Mouse (Mus musculus): ENCODE results near the gene Sbf1. TPM values are rescaled to one million over a fixed set of nuclear protein-coding genes. Genes with fewer than 3 reads are reported as not detected.

The Sbf1 gene
- polyA plus RNA-seq, 1 experiment from 2014 or later = 61.8 TPM

GRCm38 (mm10) chr15:89334271-89334670 lies 19.2 kb upstream of the Sbf1 start, which contains the start of gene Miox:
Gene Miox (plus strand): TSS chr15:89334398.
- Histone ChIP-seq H3K27ac (ENCODE audit: low read depth, low read length) (no peak within 1 kb of the TSS), H3K4me2 (ENCODE audit: low read length) (no peak within 1 kb of the TSS), H3K9ac (ENCODE audit: low read length) (no peak within 1 kb of the TSS), H3K36me3 (ENCODE audit: control insufficient read depth, insufficient read depth, low read length) (no peaks in the 10 kb centered on the region), H3K27me3 (replicated peaks; ENCODE audit: control insufficient read depth, insufficient read depth, low read length) (no peaks in the 10 kb centered on the region), H3K4me1 (ENCODE audit: control insufficient read depth, insufficient read depth, low read length) (no peaks in the 10 kb centered on the region), H3K4me3 (ENCODE audit: low read depth, low read length) (no peak within 1 kb of the TSS), H3K9me3 (replicated peaks; ENCODE audit: control insufficient read depth, low read length) (no peaks in the 10 kb centered on the region)
- ATAC-seq (no peak), DNase-seq (ENCODE audit: low spot score) (no peak)
- WGBS = 85% methylated on average over 7 of the region's 7 CpGs

- no peak overlapping the region for H3K27ac ChIP-seq (ENCODE audit: low read depth, low read length)
- DNase-seq (ENCODE audit: low spot score) = no peak
- no peaks in the 10 kb centered on the region for H3K4me1 ChIP-seq (ENCODE audit: control insufficient read depth, insufficient read depth, low read length)
- ATAC-seq = no peak
- no peak overlapping the region for H3K4me3 ChIP-seq (ENCODE audit: low read depth, low read length)
- H3K27me3 ChIP-seq (replicated peaks; ENCODE audit: control insufficient read depth, insufficient read depth, low read length) = 0 out of 2 replicates have a peak, but pooled peaks cover 7% of the 10 kb centered on the region
- no peaks in the 10 kb centered on the region for H3K36me3 ChIP-seq (ENCODE audit: control insufficient read depth, insufficient read depth, low read length)
- 65% methylated on average over 5 of the region's 5 CpGs for WGBS
- no peak overlapping the region for H3K4me2 ChIP-seq (ENCODE audit: low read length)
- H3K9me3 ChIP-seq (replicated peaks; ENCODE audit: control insufficient read depth, low read length) = no peaks in the 10 kb centered on the region
- H3K9ac ChIP-seq (ENCODE audit: low read length) = no peak overlapping the region
These were observed 11.3 kb upstream of the Sbf1 start for GRCm38 (mm10) chr15:89326441-89326840.

GRCm38 (mm10) chr15:89323656-89324055 lies 8.5 kb upstream of the Sbf1 start:
- no peaks in the 10 kb centered on the region for H3K36me3 ChIP-seq (ENCODE audit: control insufficient read depth, insufficient read depth, low read length)
- H3K4me3 ChIP-seq (ENCODE audit: low read depth, low read length) = no peak overlapping the region
- DNase-seq (ENCODE audit: low spot score) (no peak), ATAC-seq (no peak)
- H3K27ac ChIP-seq (ENCODE audit: low read depth, low read length) = no peak overlapping the region
- H3K4me1 ChIP-seq (ENCODE audit: control insufficient read depth, insufficient read depth, low read length) = no peaks in the 10 kb centered on the region
- no peak overlapping the region for H3K9ac ChIP-seq (ENCODE audit: low read length)
- WGBS = 91% methylated on average over 4 of the region's 4 CpGs
- H3K4me2 ChIP-seq (ENCODE audit: low read length) = no peak overlapping the region
- H3K9me3 ChIP-seq (replicated peaks; ENCODE audit: control insufficient read depth, low read length) = no peaks in the 10 kb centered on the region
- 0 out of 2 replicates have a peak, but pooled peaks cover 7% of the 10 kb centered on the region for H3K27me3 ChIP-seq (replicated peaks; ENCODE audit: control insufficient read depth, insufficient read depth, low read length)

- Histone ChIP-seq H3K36me3 (ENCODE audit: control insufficient read depth, insufficient read depth, low read length) (no peaks in the 10 kb centered on the region), H3K27ac (ENCODE audit: low read depth, low read length) (no peak within 1 kb of the TSS), H3K4me1 (ENCODE audit: control insufficient read depth, insufficient read depth, low read length) (no peaks in the 10 kb centered on the region), H3K4me3 (ENCODE audit: low read depth, low read length) (no peak within 1 kb of the TSS), H3K9ac (ENCODE audit: low read length) (peak within 1 kb of the TSS; percentile 32; the same call in 1 of the 2 replicates), H3K9me3 (replicated peaks; ENCODE audit: control insufficient read depth, low read length) (no peaks in the 10 kb centered on the region), H3K4me2 (ENCODE audit: low read length) (peak within 1 kb of the TSS; percentile 21; the same call in 1 of the 2 replicates), H3K27me3 (replicated peaks; ENCODE audit: control insufficient read depth, insufficient read depth, low read length) (0 out of 2 replicates have a peak, but pooled peaks cover 7% of the 10 kb centered on the region)
- ATAC-seq (no peak), DNase-seq (ENCODE audit: low spot score) (no peak)
- WGBS = 6% methylated on average over 26 of the region's 26 CpGs
These were observed 7.8 kb upstream of the Sbf1 start, which contains the start of gene Adm2 for GRCm38 (mm10) chr15:89322670-89323522. Gene Adm2 (plus strand): TSS chr15:89322720.

- no peaks in the 10 kb centered on the region for H3K36me3 ChIP-seq (ENCODE audit: control insufficient read depth, insufficient read depth, low read length)
- H3K4me2 ChIP-seq (ENCODE audit: low read length) = no peak overlapping the region
- no peak overlapping the region for H3K4me3 ChIP-seq (ENCODE audit: low read depth, low read length)
- H3K27ac ChIP-seq (ENCODE audit: low read depth, low read length) = no peak overlapping the region
- H3K9ac ChIP-seq (ENCODE audit: low read length) = no peak overlapping the region
- no peaks in the 10 kb centered on the region for H3K9me3 ChIP-seq (replicated peaks; ENCODE audit: control insufficient read depth, low read length)
- no peaks in the 10 kb centered on the region for H3K4me1 ChIP-seq (ENCODE audit: control insufficient read depth, insufficient read depth, low read length)
- WGBS = 78% methylated on average over 8 of the region's 8 CpGs
- H3K27me3 ChIP-seq (replicated peaks; ENCODE audit: control insufficient read depth, insufficient read depth, low read length) = 0 out of 2 replicates have a peak, but pooled peaks cover 7% of the 10 kb centered on the region
- DNase-seq (ENCODE audit: low spot score) (no peak), ATAC-seq (no peak)
These were observed 6.2 kb upstream of the Sbf1 start for GRCm38 (mm10) chr15:89321264-89321663.

GRCm38 (mm10) chr15:89316146-89316545 lies 1.0 kb upstream of the Sbf1 start:
- WGBS = 65% methylated on average over 11 of the region's 11 CpGs
- Histone ChIP-seq H3K36me3 (ENCODE audit: control insufficient read depth, insufficient read depth, low read length) (no peaks in the 10 kb centered on the region), H3K9ac (ENCODE audit: low read length) (no peak overlapping the region), H3K4me3 (ENCODE audit: low read depth, low read length) (no peak overlapping the region), H3K27me3 (replicated peaks; ENCODE audit: control insufficient read depth, insufficient read depth, low read length) (no peaks in the 10 kb centered on the region), H3K9me3 (replicated peaks; ENCODE audit: control insufficient read depth, low read length) (no peaks in the 10 kb centered on the region), H3K4me2 (ENCODE audit: low read length) (no peak overlapping the region), H3K27ac (ENCODE audit: low read depth, low read length) (no peak overlapping the region), H3K4me1 (ENCODE audit: control insufficient read depth, insufficient read depth, low read length) (peaks cover 20% of the 10 kb centered on the region)
- DNase-seq (ENCODE audit: low spot score) (no peak), ATAC-seq (no peak)

GRCm38 (mm10) chr15:89314511-89315189 lies 461 bp downstream of the Sbf1 start:
- ATAC-seq = peak; percentile 21
- under 1% methylated on average over 51 of the region's 58 CpGs for WGBS

GRCm38 (mm10) chr15:89314107-89314506 lies 1.0 kb downstream of the Sbf1 start:
- Histone ChIP-seq H3K4me2 (ENCODE audit: low read length) (peak overlapping the region; percentile 72), H3K27ac (ENCODE audit: low read depth, low read length) (no peak overlapping the region), H3K4me1 (ENCODE audit: control insufficient read depth, insufficient read depth, low read length) (peaks cover 20% of the 10 kb centered on the region), H3K4me3 (ENCODE audit: low read depth, low read length) (peak overlapping the region; percentile 95), H3K9ac (ENCODE audit: low read length) (peak overlapping the region; percentile 84), H3K27me3 (replicated peaks; ENCODE audit: control insufficient read depth, insufficient read depth, low read length) (no peaks in the 10 kb centered on the region), H3K9me3 (replicated peaks; ENCODE audit: control insufficient read depth, low read length) (no peaks in the 10 kb centered on the region), H3K36me3 (ENCODE audit: control insufficient read depth, insufficient read depth, low read length) (no peaks in the 10 kb centered on the region)
- DNase-seq (ENCODE audit: low spot score) = no peak
- no peak for ATAC-seq
- 30% methylated on average over 3 of the region's 3 CpGs for WGBS

More at GRCm38 (mm10) chr15:89314511-89315189, 461 bp downstream of the Sbf1 start:
- Histone ChIP-seq H3K9me3 (replicated peaks; ENCODE audit: control insufficient read depth, low read length) (no peaks in the 10 kb centered on the region), H3K4me2 (ENCODE audit: low read length) (peak overlapping the region; percentile 72), H3K9ac (ENCODE audit: low read length) (peak overlapping the region; percentile 84), H3K4me1 (ENCODE audit: control insufficient read depth, insufficient read depth, low read length) (peaks cover 20% of the 10 kb centered on the region), H3K36me3 (ENCODE audit: control insufficient read depth, insufficient read depth, low read length) (no peaks in the 10 kb centered on the region), H3K27ac (ENCODE audit: low read depth, low read length) (peak overlapping the region; percentile 48; the same call in 1 of the 2 replicates), H3K4me3 (ENCODE audit: low read depth, low read length) (peak overlapping the region; percentile 95), H3K27me3 (replicated peaks; ENCODE audit: control insufficient read depth, insufficient read depth, low read length) (no peaks in the 10 kb centered on the region)
- DNase-seq (ENCODE audit: low spot score) = peak; percentile 30

Measured in forebrain, embryonic 14.5 days (tissue).